Mouse (Mus musculus) ES-E14 (cell line): ENCODE results near the gene Pla1a. TPM values are rescaled to one million over a fixed set of nuclear protein-coding genes. Genes with fewer than 3 reads are reported as not detected.

Experiments used
- DNase-seq: peaks from one replicate; pipeline ENCODE4 v3.0.0-alpha.2; 2013; ENCODE audit warnings: low read depth, low spot score
- H3K27ac ChIP-seq: 2 replicates; pipeline ENCODE4 v1.5.1; 2012; ENCODE audit warnings: low read depth, mild to moderate bottlenecking, low read length, moderate library complexity, mixed read lengths; ENCODE audit not compliant: poor library complexity, insufficient read depth, severe bottlenecking
- H3K36me3 ChIP-seq: 2 replicates; pipeline ENCODE4 v1.6.1; 2012; ENCODE audit warnings: mild to moderate bottlenecking, low read length, moderate library complexity, mixed read lengths; ENCODE audit not compliant: control insufficient read depth, poor library complexity, insufficient read depth, severe bottlenecking
- H3K4me1 ChIP-seq, 2 experiments: fragments of 150-350 bp in 1 of 2; sonication (generic) in 1 of 2; 2 replicates each; pipeline ENCODE4 v1.6.1; 2012; ENCODE audit warnings: low read length in 2 of 2, mild to moderate bottlenecking in 1 of 2, mixed read lengths in 1 of 2; ENCODE audit not compliant: control insufficient read depth in 2 of 2, insufficient read depth in 2 of 2, poor library complexity in 1 of 2
- H3K4me3 ChIP-seq, 2 experiments: fragments of 150-350 bp in 1 of 2; sonication (generic) in 1 of 2; 2 replicates each; pipeline ENCODE4 v1.5.1; 2012; ENCODE audit warnings: low read length in 2 of 2, low read depth in 1 of 2, mild to moderate bottlenecking in 1 of 2, mixed read lengths in 1 of 2; ENCODE audit not compliant: insufficient read depth in 1 of 2, poor library complexity in 1 of 2, severe bottlenecking in 1 of 2
- H3K9ac ChIP-seq: 2 replicates; pipeline ENCODE4 v1.6.1; 2012; ENCODE audit warnings: low read depth, mild to moderate bottlenecking, low read length, mixed read lengths; ENCODE audit not compliant: poor library complexity, insufficient read depth, severe bottlenecking
- H3K9me3 ChIP-seq: fragments of 150-350 bp; sonication (generic); 2 replicates; pipeline ENCODE4 v1.6.1; 2012; ENCODE audit warnings: low read depth, mild to moderate bottlenecking, low read length; ENCODE audit not compliant: control insufficient read depth, insufficient read depth
- CHD2 ChIP-seq: IDR thresholded peaks from 2 replicates; pipeline ENCODE4 v1.6.1; 2014; ENCODE audit warnings: mild to moderate bottlenecking, low read depth, low read length, inconsistent platforms
- HCFC1 ChIP-seq: IDR thresholded peaks from 2 replicates; pipeline ENCODE4 v1.6.1; 2012; ENCODE audit warnings: low read length, inconsistent platforms, borderline replicate concordance; ENCODE audit not compliant: insufficient read depth
- MAFK ChIP-seq: IDR thresholded peaks from 2 replicates; pipeline ENCODE4 v1.6.1; 2014; ENCODE audit warnings: mild to moderate bottlenecking, low read depth, low read length, inconsistent platforms; ENCODE audit not compliant: insufficient read depth
- ZC3H11A ChIP-seq: IDR thresholded peaks from 2 replicates; pipeline ENCODE4 v1.6.1; 2012; ENCODE audit warnings: low read depth, mild to moderate bottlenecking, inconsistent platforms, low read length, borderline replicate concordance
- ZNF384 ChIP-seq: IDR thresholded peaks from 2 replicates; pipeline ENCODE4 v1.6.1; 2012; ENCODE audit warnings: low read depth, low read length, inconsistent platforms
- in situ Hi-C, 2 experiments: fragments of 600-800 bp; cut with MboI; formaldehyde crosslinking; loops; one replicate each; pipeline ENCODE4 v1.15.1; 2025; ENCODE audit warnings: low sequenced_read_pairs in 2 of 2, inconsistent platforms in 1 of 2; ENCODE audit not compliant: unreplicated experiment in 2 of 2
- total RNA-seq: library from RNA; depleted of rRNA; stranded (reverse); fragments of 300-350 nt; gene quantifications from 2 replicates; pipeline ENCODE4 v1.2.3, GENCODE M21; 2012

The Pla1a gene
- total RNA-seq, 1 experiment: 4.9 TPM

DNA sequence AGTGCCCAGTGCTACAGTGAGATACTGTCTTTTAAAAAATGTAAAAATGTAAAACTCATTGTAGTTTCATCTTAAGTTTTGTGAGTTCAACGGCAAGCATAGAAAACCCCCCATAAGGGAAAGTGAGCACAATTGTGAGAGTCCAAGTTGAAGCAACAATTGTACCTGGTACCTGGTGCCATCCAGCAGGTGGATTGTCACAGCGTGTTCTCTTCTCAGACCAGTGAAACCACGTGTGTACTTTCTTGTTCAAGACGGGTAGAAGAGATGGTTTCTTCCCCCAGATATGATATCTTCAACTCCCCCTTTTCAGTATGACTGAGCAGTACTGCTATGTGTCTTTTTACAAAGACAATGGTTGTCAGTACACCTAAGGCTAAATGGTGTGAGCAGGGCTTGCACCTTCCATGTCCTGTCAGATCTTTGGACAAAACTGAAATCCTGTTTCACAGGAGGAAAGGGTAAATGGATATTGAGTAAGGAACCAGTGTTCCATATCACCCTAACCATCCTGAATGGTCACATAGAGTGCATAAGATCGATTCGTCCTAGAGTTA, 74.6 kb downstream of the Pla1a start:
- no peak for DNase-seq
- no peak overlapping the region for H3K27ac ChIP-seq
- no peaks in the 10 kb centered on the region for H3K9me3 ChIP-seq
- TF ChIP-seq MAFK (no peak), ZNF384 (no peak), ZC3H11A (no peak), HCFC1 (no peak), CHD2 (no peak)
- in situ Hi-C loops: no loop called here
- H3K4me1 ChIP-seq: no peaks in the 10 kb centered on the region
- H3K4me3 ChIP-seq: no peak overlapping the region
- no peak overlapping the region for H3K9ac ChIP-seq
- H3K36me3 ChIP-seq: peaks cover 3% of the 10 kb centered on the region; the same call in 1 of the 2 replicates

- Histone ChIP-seq H3K9ac (no peak overlapping the region), H3K27ac (no peak overlapping the region), H3K4me1 (0 out of 4 replicates have a peak, but pooled peaks cover 0 to 1% of the 10 kb centered on the region in 2 experiments), H3K9me3 (no peaks in the 10 kb centered on the region), H3K4me3 (no peak overlapping the region), H3K36me3 (peaks cover 18% of the 10 kb centered on the region)
- in situ Hi-C loops: no loop called here
- DNase-seq: no peak
- TF ChIP-seq ZNF384: no peak
- no peak for TF ChIP-seq ZC3H11A
- TF ChIP-seq HCFC1: no peak
Observed at GRCm38 (mm10) chr16:38354185-38354913, 78.6 kb downstream of the Pla1a start.

DNA sequence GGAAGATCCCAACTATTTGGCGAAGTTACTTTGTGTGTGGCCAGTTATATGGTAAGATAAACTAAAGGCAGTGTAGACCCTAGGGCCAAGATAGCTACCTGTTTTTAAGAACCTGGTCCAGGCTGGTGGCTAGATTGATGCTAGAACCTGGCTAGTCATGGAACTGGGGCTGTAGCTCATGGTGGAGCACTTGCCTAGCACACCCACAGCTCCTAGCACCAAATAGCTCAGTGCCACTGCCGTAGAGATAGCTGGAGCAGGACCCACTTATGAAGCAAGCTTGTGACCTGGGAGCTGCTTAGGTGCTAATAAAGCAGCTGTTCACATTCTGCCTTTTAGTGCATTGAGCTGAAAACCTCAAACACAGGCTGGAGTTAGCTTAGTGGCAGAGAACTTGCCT, 79.3 kb downstream of the Pla1a start:
- H3K36me3 ChIP-seq: peaks cover 22% of the 10 kb centered on the region
- TF ChIP-seq ZNF384 (no peak), ZC3H11A (no peak), CHD2 (no peak)
- H3K9me3 ChIP-seq: no peaks in the 10 kb centered on the region
- in situ Hi-C loops: no loop called here
- no peak overlapping the region for H3K4me3 ChIP-seq
- 0 out of 4 replicates have a peak, but pooled peaks cover 0 to 1% of the 10 kb centered on the region in 2 experiments for H3K4me1 ChIP-seq
- no peak overlapping the region for H3K9ac ChIP-seq
- DNase-seq: no peak
- H3K27ac ChIP-seq: no peak overlapping the region

DNA sequence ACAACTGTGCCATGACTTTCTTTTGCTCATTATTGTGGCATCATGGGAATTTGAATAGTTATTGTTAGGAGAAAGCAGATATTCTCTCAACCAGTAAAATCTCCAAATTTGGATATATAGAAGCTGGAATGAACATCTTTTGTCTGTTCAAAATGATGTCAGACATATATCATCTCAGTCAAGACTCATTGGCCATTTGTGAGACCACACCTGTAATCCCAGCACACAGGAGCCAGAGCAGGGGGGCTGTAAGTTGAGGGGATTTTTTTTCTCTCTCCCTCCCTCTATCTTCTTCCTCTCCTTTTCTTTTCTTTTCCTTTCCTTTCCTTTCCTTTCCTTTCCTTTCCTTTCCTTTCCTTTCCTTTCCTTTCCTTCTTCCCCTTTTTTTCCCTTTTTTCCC, 80.1 kb downstream of the Pla1a start:
- DNase-seq: no peak
- TF ChIP-seq CHD2 (no peak), ZNF384 (no peak), MAFK (no peak), ZC3H11A (no peak), HCFC1 (no peak)
- Histone ChIP-seq H3K27ac (no peak overlapping the region), H3K9me3 (no peaks in the 10 kb centered on the region), H3K4me3 (no peak overlapping the region), H3K36me3 (peaks cover 22% of the 10 kb centered on the region), H3K9ac (no peak overlapping the region), H3K4me1 (peaks cover 1 to 4% of the 10 kb centered on the region in 2 experiments; a peak in 1 of 4 replicates)
- in situ Hi-C loops: no loop called here
